Mouse (Mus musculus): Measurements from ENCODE around the gene Tmem132c.

DNA sequence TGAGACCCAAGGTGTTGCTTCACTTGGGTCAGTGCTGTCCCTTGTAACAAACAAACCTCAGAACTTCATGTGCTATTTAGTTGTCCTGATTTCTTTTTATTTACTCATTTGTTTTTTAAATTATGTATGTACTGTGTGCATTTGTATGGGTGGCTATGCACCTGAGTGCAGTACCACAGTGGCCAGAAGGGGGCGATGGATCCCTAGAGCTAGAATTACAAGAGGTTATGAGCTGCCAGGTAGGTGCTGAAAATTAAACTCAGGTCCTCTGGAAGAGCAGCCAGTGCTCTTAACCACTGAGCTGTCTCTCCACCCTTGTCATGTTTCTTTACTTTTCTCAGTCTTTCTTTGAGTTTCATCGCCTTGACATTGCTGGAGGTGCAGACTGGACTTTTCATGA is 11.7 kb downstream of the Tmem132c start:
- TF ChIP-seq POLR2AphosphoS2 (IDR thresholded peaks at IDR 0.05; ENCODE audit: insufficient read length, low read depth), result no peak
- TF ChIP-seq E2F4 (IDR thresholded peaks at IDR 0.05; ENCODE audit: insufficient read depth), result no peak
- TF ChIP-seq POLR2A (IDR thresholded peaks at IDR 0.05; ENCODE audit: insufficient read length, low read depth), result no peak
- no peak for TF ChIP-seq TCF3 (IDR thresholded peaks at IDR 0.05; ENCODE audit: insufficient read length, low read depth)

Data from myocyte (in vitro differentiated cells).